Mouse (Mus musculus): ENCODE measurements around the gene Tm9sf3. TPM values are rescaled to one million over a fixed set of nuclear protein-coding genes. Genes with fewer than 3 reads are reported as not detected.

Gene Tm9sf3
- polyA plus RNA-seq, 1 experiment from 2014 or later, result 304 TPM

- in situ Hi-C loops (cut with MboI; ENCODE audit: low pct_unique_long_range_greater_than_20kb), result no loop called here
- POLR2A ChIA-PET, result no interaction called here
- no peak for ATAC-seq
- TF ChIP-seq CTCF (IDR thresholded peaks at IDR 0.05), result no peak
- no peak for DNase-seq (ENCODE audit: low read depth, low spot score)
- H3K27me3 ChIP-seq, result peaks cover 77% of the 10 kb centered on the region
- CTCF ChIA-PET, result no interaction called here
Observed at GRCm38 (mm10) chr19:41177331-41177730, 86.5 kb downstream of the Tm9sf3 start.

- POLR2A ChIA-PET, result no interaction called here
- in situ Hi-C loops (cut with MboI; ENCODE audit: low pct_unique_long_range_greater_than_20kb), result no loop called here
- peaks cover 74% of the 10 kb centered on the region for H3K27me3 ChIP-seq
- no peak for TF ChIP-seq CTCF (IDR thresholded peaks at IDR 0.05)
- CTCF ChIA-PET, result no interaction called here
- DNase-seq (ENCODE audit: low read depth, low spot score), result no peak
- no peak for ATAC-seq
Observed at GRCm38 (mm10) chr19:41176881-41177280, 86.9 kb downstream of the Tm9sf3 start.

- DNase-seq (ENCODE audit: low read depth, low spot score) (no peak), ATAC-seq (no peak)
- in situ Hi-C loops (cut with MboI; ENCODE audit: low pct_unique_long_range_greater_than_20kb), result no loop called here
- no peak for TF ChIP-seq CTCF (IDR thresholded peaks at IDR 0.05)
- peaks cover 66% of the 10 kb centered on the region for H3K27me3 ChIP-seq
- POLR2A ChIA-PET, result no interaction called here
- CTCF ChIA-PET, result no interaction called here
Observed at GRCm38 (mm10) chr19:41165914-41166235, 97.9 kb downstream of the Tm9sf3 start.

GRCm38 (mm10) chr19:41165144-41165913, 98.5 kb downstream of the Tm9sf3 start:
- CTCF ChIA-PET, result no interaction called here
- no peak for TF ChIP-seq CTCF (IDR thresholded peaks at IDR 0.05)
- in situ Hi-C loops (cut with MboI; ENCODE audit: low pct_unique_long_range_greater_than_20kb), result no loop called here
- POLR2A ChIA-PET, result no interaction called here
- H3K27me3 ChIP-seq, result peaks cover 64% of the 10 kb centered on the region
- no peak for DNase-seq (ENCODE audit: low read depth, low spot score)
- no peak for ATAC-seq

- in situ Hi-C loops (cut with MboI; ENCODE audit: low pct_unique_long_range_greater_than_20kb), result no loop called here
- ChIA-PET CTCF (no interaction called here), POLR2A (no interaction called here)
- peaks cover 59% of the 10 kb centered on the region for H3K27me3 ChIP-seq
- DNase-seq (ENCODE audit: low read depth, low spot score) (no peak), ATAC-seq (no peak)
- no peak for TF ChIP-seq CTCF (IDR thresholded peaks at IDR 0.05)
Observed at GRCm38 (mm10) chr19:41164447-41165095, 99.2 kb downstream of the Tm9sf3 start.

Other genes with a start within 250 kb of the Tm9sf3 start
- 0.03 TPM for gene Dntt, start 234.7 kb downstream of the Tm9sf3 start, polyA plus RNA-seq (2021)
- not detected for gene Opalin, start 186.9 kb downstream of the Tm9sf3 start, polyA plus RNA-seq (2021)
- 0.03 TPM for gene Tll2, start 57.2 kb downstream of the Tm9sf3 start, polyA plus RNA-seq (2021)
- gene Pik3ap1, start 121.1 kb upstream of the Tm9sf3 start, polyA plus RNA-seq (2021), result 0.19 TPM
- 6.2 TPM for gene Lcor, start 218.6 kb upstream of the Tm9sf3 start, polyA plus RNA-seq (2021)

All from Patski (cell line).